Mouse (Mus musculus) gastrocnemius, adult 2 months (tissue): ENCODE results near the gene Itga9. TPM values are rescaled to one million over a fixed set of nuclear protein-coding genes. Genes with fewer than 3 reads are reported as not detected.

ENCODE experiments used
- DNase-seq: peaks from one replicate; pipeline ENCODE4 v3.0.0; 2022
- H3K27ac ChIP-seq: fragments of 200-600 bp; 2 replicates; pipeline ENCODE4 v1.8.1; 2022; ENCODE audit warnings: mild to moderate bottlenecking
- H3K4me3 ChIP-seq: fragments of 200-600 bp; 2 replicates; pipeline ENCODE4 v1.8.1; 2022; ENCODE audit warnings: mild to moderate bottlenecking, moderate library complexity
- CTCF ChIP-seq: fragments of 200-600 bp; IDR thresholded peaks from 2 replicates; pipeline ENCODE4 v1.8.1; 2022; ENCODE audit warnings: antibody characterized with exemption, mild to moderate bottlenecking, moderate library complexity
- intact Hi-C: fragments of 180-260 bp; cut with DNase I; formaldehyde crosslinking; loops from one replicate; pipeline ENCODE4 v1.15.1; 2025
- total RNA-seq, 2 experiments: library from RNA; stranded (reverse); gene quantifications; 2 replicates each; pipeline ENCODE4 v1.2.3; 2021

The Itga9 gene
- total RNA-seq, 2 experiments from 2014 or later = 3.0 to 5.7 TPM

DNA sequence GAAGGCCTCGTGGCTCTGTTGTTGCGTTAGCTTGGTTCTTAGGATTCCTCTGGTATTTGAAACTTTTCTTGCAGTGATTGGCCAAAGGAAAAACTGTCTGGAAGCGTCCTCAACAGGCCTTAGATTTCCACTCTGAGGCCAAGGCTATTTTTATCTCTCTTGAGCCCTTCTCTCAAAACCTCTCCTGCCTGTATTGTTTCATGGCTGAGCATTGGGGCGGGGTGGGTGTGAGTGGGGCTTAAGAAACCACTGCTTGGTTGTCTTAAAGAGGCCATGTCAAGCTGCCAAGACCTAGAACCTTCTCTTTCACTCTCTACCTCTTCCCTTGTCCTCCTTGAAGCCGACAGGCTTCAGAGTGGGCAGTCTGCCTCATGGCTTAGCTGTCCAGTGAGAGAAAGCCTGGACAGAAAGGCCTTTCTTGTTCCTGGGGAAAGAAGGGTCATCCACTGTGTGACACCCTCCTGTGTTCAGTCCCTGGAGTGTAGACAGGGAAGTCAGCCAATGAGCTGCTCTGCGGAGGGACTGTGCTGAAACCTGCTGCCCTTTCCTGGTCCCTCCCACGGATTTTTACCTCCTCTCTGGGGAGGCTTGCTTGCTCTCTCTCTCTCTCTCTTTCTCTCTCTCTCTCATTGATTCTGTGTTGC, 271.0 kb downstream of the Itga9 start:
- intact Hi-C loops = no loop called here
- peak; percentile 39 for DNase-seq
- Histone ChIP-seq H3K27ac (peak overlapping the region; percentile 73), H3K4me3 (no peak overlapping the region; the same call in 1 of the 2 replicates)
- no peak for TF ChIP-seq CTCF

DNA sequence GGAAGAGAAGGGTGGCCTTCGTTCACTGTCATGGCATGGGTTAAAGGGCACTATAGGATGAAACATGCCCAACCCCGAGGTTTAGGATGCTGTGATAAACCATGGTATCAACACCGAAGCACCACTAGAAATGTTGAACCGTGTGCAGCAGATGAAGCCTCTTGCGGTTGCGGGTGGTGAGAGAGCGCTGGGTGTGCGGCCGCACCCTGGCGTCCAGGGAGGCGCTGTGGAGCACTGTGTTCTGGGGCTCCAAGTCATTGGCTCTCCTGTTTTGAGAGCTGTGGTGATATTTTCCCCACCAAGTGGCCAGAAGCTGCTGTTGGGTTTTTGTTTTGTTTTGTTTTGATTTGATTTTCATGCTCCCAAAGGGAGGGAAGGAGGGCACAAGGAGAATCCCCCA, 272.1 kb downstream of the Itga9 start:
- no peak overlapping the region for H3K4me3 ChIP-seq
- intact Hi-C loops = no loop called here
- peak overlapping the region; percentile 73; the same call in 1 of the 2 replicates for H3K27ac ChIP-seq
- DNase-seq = no peak
- no peak for TF ChIP-seq CTCF

DNA sequence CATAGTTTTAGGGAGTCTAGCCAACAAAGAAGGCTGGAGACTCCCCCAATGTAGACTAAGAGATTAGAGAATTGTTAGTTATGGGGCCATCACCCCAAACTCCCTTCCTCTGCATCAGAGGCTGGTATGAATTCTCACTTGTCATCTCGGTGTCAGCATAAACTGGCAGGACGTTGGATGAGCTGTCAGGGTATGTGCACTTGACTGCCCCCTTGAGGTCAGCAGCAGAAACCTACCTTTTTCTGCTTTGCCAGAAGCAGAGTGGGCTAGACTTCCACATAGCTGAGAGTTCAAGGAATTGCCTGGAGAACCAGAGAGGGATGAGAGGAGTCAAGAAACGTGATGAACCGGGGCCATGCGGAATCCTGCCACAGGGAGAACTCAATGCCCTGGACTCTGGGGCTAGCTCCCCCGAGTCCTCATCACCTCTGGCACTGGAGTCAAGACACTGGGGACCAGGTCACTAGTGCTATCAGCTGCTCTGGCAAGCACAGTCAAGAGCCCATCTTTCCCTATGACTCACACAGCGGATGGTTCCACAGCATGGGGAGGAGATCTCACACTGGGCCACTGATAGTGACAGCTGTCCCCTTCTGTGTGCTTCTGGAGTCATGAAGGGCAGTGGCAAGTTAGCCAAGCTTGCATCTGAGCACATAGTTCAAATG, 274.9 kb downstream of the Itga9 start:
- peak; percentile 65 for TF ChIP-seq CTCF
- Histone ChIP-seq H3K4me3 (no peak overlapping the region), H3K27ac (no peak overlapping the region)
- intact Hi-C loops = no loop called here
- DNase-seq = peak; percentile 41

DNA sequence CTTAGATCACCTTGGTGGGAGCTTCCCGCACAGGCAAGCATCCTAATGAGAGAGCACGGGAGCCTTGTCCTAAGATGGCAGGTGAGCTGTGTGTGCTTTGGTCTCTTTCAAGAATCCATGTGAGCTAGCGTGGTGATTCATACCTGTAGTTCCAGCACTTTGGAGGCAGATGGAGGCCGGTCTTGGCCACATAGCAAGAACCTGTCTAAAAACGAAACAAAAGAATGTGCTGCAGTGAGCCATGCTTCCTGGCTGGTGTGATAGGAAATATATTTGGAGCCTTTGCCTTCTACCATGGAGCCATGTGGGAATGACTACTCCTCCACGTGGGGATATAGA, 275.4 kb downstream of the Itga9 start:
- intact Hi-C loops = no loop called here
- DNase-seq = no peak
- Histone ChIP-seq H3K27ac (no peak overlapping the region), H3K4me3 (no peak overlapping the region)
- no peak for TF ChIP-seq CTCF

DNA sequence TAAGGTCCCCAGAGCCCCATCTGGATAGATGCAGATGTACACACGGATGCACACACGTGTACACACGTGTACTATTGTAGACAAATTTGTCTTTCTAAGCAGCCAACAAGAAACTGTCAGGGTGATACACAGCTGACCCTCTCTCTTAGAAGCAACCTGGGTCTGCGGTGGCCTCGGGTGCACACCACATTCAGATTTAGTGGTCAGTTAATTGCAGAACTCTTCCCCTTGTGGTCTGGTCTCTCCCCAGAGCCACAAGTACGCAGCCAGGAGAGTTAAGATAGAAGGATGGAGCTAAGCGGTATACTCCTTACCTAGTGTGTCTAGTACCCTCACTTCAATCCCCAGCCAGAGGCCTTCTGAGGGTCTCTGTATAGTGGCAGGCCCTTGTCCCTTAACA, 276.7 kb downstream of the Itga9 start:
- intact Hi-C loops = no loop called here
- no peak for DNase-seq
- H3K4me3 ChIP-seq = no peak overlapping the region
- TF ChIP-seq CTCF = no peak
- no peak overlapping the region for H3K27ac ChIP-seq

DNA sequence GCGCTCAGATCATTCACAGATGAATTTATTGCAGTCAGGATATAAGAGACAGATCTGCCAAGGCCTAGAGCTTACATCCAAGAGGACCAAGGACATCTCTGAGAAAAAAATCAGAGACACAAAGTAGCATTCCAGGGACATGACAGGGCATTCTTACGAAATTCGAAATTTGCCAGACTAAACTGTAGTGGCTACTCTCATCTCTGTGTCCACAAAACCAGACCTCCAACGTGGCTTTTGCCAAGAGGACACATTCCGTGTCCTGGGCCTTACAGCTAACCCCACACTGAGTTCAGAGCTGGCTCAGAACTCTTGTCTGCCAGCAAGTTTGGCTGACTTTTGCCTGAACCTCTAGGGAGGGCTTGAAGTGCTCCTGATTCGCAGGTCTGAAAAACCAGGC, 279.3 kb downstream of the Itga9 start:
- intact Hi-C loops = no loop called here
- Histone ChIP-seq H3K4me3 (no peak overlapping the region), H3K27ac (peak overlapping the region; percentile 46; the same call in 1 of the 2 replicates)
- peak; percentile 53 for DNase-seq
- no peak for TF ChIP-seq CTCF

DNA sequence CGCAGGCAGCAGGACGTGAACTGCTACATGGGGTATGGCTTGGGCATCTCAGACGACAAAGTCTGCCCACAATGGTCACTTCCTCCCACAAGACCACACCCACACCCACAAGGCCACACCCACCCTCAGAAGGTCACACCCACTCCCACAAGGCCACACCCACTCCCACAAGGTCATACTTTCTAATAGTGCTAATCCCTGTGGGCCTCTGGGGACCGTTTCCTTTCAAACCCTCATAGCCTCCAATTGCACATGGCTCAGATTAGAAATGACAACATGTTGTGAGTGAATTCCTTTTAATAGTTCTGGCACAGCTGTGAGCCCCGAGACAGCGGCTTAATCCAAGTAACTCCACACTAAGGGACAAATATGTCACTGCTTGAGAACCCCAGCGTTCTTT, 280.7 kb downstream of the Itga9 start:
- peak; percentile 64 for DNase-seq
- Histone ChIP-seq H3K27ac (peak overlapping the region; percentile 81), H3K4me3 (peak overlapping the region; percentile 17; the same call in 1 of the 2 replicates)
- TF ChIP-seq CTCF = no peak
- intact Hi-C loops = no loop called here

DNA sequence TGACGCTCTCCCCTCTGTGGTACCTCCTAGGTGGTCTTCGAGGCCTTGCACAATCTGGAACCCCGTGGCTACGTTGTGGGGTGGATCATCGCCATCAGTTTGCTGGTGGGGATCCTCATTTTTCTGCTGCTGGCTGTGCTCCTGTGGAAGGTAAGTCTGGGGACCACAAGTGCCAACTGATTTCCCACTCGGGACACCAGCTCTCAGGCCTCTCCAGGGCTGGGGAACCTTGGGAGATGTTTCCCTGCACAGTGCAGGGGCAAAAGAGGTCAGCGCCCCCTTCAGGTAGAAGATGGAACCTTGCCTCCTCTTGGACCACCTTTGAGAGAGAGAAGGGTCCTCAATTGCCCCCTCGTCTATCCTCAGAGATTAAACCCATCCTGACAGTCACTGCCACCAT, 281.2 kb downstream of the Itga9 start:
- no peak for DNase-seq
- peak; percentile 24; the same call in 1 of the 2 replicates for TF ChIP-seq CTCF
- peak overlapping the region; percentile 17; the same call in 1 of the 2 replicates for H3K4me3 ChIP-seq
- intact Hi-C loops = no loop called here
- peak overlapping the region; percentile 81 for H3K27ac ChIP-seq

DNA sequence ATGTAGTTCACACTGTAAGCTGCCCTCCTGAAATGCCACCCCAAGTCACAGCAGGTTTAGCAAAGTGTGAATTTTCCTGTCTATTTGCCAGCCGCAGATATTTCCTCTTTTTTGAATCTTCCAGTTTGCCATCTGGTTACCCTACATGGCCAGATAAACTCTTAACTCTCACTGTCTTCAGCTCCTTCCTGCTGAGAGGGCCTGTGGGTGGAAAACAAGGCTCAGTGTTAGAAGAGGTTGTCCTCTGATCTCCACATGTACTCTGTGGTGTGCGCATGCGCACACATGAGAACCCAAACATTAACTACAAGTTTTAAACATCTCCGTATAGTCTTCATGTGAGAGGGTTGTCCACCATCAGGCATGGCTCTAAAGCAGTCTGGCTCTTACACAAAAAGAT, 283.7 kb downstream of the Itga9 start:
- Histone ChIP-seq H3K4me3 (no peak overlapping the region), H3K27ac (no peak overlapping the region)
- no peak for DNase-seq
- intact Hi-C loops = no loop called here
- TF ChIP-seq CTCF = no peak

DNA sequence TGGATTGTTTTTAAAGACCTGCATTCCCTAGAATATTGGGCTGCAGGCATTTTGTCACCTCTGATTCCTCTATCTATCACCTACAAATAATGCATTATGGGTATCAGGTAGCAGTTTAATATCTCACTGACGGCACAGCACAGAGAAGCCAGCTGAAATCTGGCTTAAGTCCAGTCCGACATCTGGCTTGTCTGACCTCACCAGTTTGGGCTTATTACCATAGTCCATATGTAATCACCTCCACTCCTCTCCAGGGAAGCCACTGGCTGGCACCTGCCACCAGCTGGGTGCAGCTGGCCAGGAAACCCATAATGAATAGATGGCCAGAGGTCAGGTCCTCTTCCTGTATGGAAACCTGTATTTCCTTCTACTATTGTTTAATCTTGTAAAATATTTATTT, 284.2 kb downstream of the Itga9 start:
- no peak overlapping the region for H3K4me3 ChIP-seq
- DNase-seq = no peak
- TF ChIP-seq CTCF = no peak
- H3K27ac ChIP-seq = peak overlapping the region; percentile 57; the same call in 1 of the 2 replicates
- intact Hi-C loops = no loop called here

DNA sequence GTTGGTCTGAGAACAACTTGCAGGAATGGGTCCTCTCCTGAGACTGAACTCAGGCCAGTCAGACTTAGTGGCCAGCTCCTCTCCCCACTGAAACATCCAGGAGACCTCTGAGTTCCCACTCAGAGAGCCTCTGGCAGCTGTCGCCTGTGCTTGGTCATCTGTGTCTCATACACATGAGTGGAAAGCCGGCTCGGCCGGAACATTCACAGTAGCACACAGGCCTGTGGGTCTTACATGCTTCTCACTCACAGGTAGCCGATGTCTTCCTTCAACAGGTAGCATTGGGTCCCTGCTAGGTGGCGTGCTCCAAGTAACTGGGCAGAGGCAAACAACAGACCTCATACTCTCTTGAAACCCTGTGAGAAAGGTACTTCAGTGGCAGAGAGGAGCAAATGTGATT, 284.6 kb downstream of the Itga9 start:
- intact Hi-C loops = no loop called here
- H3K4me3 ChIP-seq = no peak overlapping the region
- DNase-seq = no peak
- H3K27ac ChIP-seq = peak overlapping the region; percentile 57
- TF ChIP-seq CTCF = no peak

DNA sequence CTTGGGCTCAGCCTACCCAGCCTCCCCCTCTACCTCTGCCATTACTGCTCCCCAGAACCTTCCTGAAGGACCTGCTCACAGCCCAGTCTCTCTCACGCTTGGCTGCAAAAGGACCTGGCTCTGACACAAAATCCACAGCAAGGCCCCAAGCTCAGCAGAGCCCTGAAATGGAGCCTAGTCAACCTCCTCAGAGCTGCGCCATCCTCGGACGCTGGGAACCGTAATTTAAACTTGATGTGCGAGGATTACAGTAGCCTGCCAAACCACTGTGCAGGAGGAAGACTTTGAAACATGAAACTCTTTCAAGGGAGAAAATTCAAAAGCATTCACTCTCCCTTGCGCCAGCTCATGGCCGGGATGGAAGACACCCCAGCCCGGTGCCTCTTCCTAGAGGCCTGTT, 285.1 kb downstream of the Itga9 start:
- Histone ChIP-seq H3K4me3 (no peak overlapping the region; the same call in 1 of the 2 replicates), H3K27ac (peak overlapping the region; percentile 57)
- peak; percentile 75 for DNase-seq
- intact Hi-C loops = no loop called here
- TF ChIP-seq CTCF = no peak

DNA sequence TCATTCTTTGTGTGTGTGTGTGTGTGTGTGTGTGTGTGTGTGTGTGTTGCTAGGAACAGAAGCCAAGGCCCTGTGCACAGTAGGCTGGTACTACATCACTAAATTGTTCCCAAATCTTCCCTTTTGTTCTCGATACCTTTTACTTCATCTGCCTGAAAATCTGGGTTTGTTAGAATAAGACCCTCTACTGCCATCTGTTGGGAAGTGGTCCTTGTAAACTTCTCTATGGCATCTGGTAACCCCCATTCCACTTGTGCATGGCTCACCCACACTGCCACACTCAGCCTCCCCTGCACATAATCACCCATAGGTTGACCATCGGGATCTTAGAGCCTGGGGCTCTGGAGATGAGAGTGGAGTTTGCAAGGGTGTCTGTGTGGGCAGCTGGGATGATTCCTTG, 288.6 kb downstream of the Itga9 start:
- intact Hi-C loops = no loop called here

DNA sequence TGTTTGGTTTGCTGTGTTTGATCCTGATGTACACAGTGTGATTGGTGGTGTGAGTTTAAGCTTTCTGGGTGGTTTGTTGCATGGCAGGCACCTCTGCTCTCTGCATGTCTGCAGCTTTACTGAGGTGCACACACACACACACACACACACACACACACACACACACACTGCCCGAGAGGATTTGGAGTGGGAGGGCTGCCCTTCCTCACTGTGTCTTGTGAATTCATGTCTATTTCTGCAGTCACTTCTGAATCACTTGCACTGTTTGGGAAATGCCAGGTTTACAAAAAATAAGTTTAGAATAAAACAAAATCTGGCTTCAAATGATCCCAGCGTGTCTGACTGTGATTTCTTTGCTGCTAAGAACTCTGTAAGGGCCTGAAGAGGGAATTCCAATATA, 294.2 kb downstream of the Itga9 start:
- DNase-seq = no peak
- no peak overlapping the region for H3K27ac ChIP-seq
- no peak overlapping the region for H3K4me3 ChIP-seq
- intact Hi-C loops = no loop called here
- TF ChIP-seq CTCF = no peak

More for the DNA sequence above, 288.6 kb downstream of the Itga9 start:
- Histone ChIP-seq H3K27ac (no peak overlapping the region), H3K4me3 (no peak overlapping the region)
- no peak for DNase-seq
- no peak for TF ChIP-seq CTCF
